Mouse (Mus musculus) heart, adult 2 months (tissue): Measurements from ENCODE around the gene Wnt5b. TPM values are rescaled to one million over a fixed set of nuclear protein-coding genes. Genes with fewer than 3 reads are reported as not detected.
A peak's percentile ranks its signal among the peaks of the same experiment; 100 is the strongest.
"Not testable (repeated sequence)": the region's sequence is repeated elsewhere in the genome, so short reads cannot be mapped to it uniquely, and the experiment has no call there.

ENCODE experiments used
- DNase-seq, 2 experiments: peaks; one replicate each; pipeline ENCODE4 v3.0.0; 2021
- H3K27ac ChIP-seq: fragments of 200-600 bp; 2 replicates; pipeline ENCODE4 v1.8.1; 2022
- H3K27me3 ChIP-seq: fragments of 200-500 bp; 2 replicates; pipeline ENCODE4 v1.6.1; 2012; ENCODE audit warnings: mild to moderate bottlenecking, low read length, inconsistent platforms, mixed read lengths; ENCODE audit not compliant: control insufficient read depth, insufficient read depth
- H3K36me3 ChIP-seq: fragments of 200-500 bp; 2 replicates; pipeline ENCODE4 v1.6.1; 2012; ENCODE audit warnings: low read length, inconsistent platforms; ENCODE audit not compliant: control insufficient read depth, insufficient read depth
- H3K4me1 ChIP-seq: fragments of 200-500 bp; 2 replicates; pipeline ENCODE4 v1.6.1; 2011; ENCODE audit warnings: low read length; ENCODE audit not compliant: control insufficient read depth, insufficient read depth
- H3K4me3 ChIP-seq: fragments of 200-600 bp; 2 replicates; pipeline ENCODE4 v1.8.1; 2022
- H3K79me2 ChIP-seq: fragments of 200-500 bp; replicated peaks from 2 replicates; pipeline ENCODE4 v1.6.1; 2012; ENCODE audit warnings: mild to moderate bottlenecking, inconsistent platforms, low read length, moderate library complexity, mixed read lengths; ENCODE audit not compliant: control insufficient read depth, insufficient read depth
- H3K9ac ChIP-seq: fragments of 200-500 bp; 2 replicates; pipeline ENCODE4 v1.6.1; 2012; ENCODE audit warnings: low read depth, mild to moderate bottlenecking, control low read depth, inconsistent platforms, low read length, mixed read lengths
- CTCF ChIP-seq: fragments of 200-600 bp; IDR thresholded peaks from 2 replicates; pipeline ENCODE4 v1.8.1; 2022; ENCODE audit warnings: antibody characterized with exemption, mild to moderate bottlenecking, moderate library complexity
- EP300 ChIP-seq: fragments of 200-500 bp; IDR thresholded peaks from 2 replicates; pipeline ENCODE4 v1.6.1; 2011; ENCODE audit warnings: low read depth, low read length, control low read depth; ENCODE audit not compliant: insufficient read depth
- POLR2A ChIP-seq: fragments of 200-500 bp; IDR thresholded peaks from 2 replicates; pipeline ENCODE4 v1.6.1; 2011; ENCODE audit warnings: mild to moderate bottlenecking, low read depth, low read length, control low read depth; ENCODE audit not compliant: insufficient read depth
- WGBS: fragments of 180-500 bp; shearing (Covaris S2); methylation state at CpG from one replicate; pipeline ENCODE4 v1.1.7; 2018; 5-methylcytosine and 5-hydroxymethylcytosine counted together
- intact Hi-C: fragments of 180-260 bp; cut with DNase I; formaldehyde crosslinking; loops from one replicate; pipeline ENCODE4 v1.15.1; 2025
- polyA plus RNA-seq: library from polyadenylated mRNA; depleted of rRNA; stranded (reverse); fragments of >200 nt; gene quantifications from 2 replicates; pipeline ENCODE4 v1.2.3, GENCODE M21; 2012
- total RNA-seq, 2 experiments: library from RNA; stranded (reverse); gene quantifications; 2 replicates each; pipeline ENCODE4 v1.2.3; 2021

Gene Wnt5b
- total and polyA plus RNA-seq, 3 experiments: 2.4 to 3.0 (median 2.9) TPM

DNA sequence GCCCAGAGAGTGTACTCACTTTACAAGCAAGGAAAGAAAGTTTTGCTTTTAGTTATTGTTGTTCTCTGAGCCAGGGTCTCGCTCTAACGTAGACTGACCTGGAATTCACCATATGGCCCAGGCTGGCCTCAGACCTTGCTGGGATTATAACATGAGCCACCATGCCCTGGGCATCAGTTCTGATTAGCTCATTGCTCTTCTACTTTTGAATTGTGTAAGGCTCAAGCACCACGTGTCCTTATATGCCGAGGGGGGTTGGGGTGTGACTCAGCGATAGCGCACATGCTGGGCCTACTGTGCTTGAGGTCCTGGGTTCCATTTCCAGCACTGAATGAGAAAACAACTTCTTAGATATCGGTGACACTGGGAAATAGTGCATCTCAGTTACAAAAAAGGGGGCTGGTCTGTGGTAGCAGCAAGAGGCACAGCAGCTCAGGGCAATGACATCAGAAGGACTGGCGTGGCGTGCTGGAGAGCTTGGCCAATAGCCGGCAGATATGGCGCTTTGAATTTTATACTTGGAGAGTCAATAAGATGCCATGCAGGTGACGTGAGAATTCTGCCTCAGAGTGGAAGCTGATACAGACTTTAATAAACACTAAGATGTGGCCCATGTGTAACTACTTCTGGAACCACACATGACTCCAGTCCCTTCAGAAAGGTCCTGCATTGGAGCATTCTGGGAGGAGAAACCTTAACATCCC lies 57.6 kb downstream of the Wnt5b start:
- intact Hi-C loops: loop anchor here (5.0 kb wide), 2 partner anchors 416 to 711 kb away; partner anchors contain the start of gene Rad52
- H3K27ac ChIP-seq: no peak overlapping the region
- H3K79me2 ChIP-seq: no peaks in the 10 kb centered on the region
- WGBS: 89% methylated on average over 12 of the region's 12 CpGs
- H3K4me3 ChIP-seq: no peak overlapping the region
- no peaks in the 10 kb centered on the region for H3K36me3 ChIP-seq
- peaks cover 7% of the 10 kb centered on the region for H3K4me1 ChIP-seq
- no peak for TF ChIP-seq CTCF
- no peak for TF ChIP-seq POLR2A
- no peak for TF ChIP-seq EP300
- no peaks in the 10 kb centered on the region for H3K27me3 ChIP-seq
- H3K9ac ChIP-seq: no peak overlapping the region
- DNase-seq: no peak

DNA sequence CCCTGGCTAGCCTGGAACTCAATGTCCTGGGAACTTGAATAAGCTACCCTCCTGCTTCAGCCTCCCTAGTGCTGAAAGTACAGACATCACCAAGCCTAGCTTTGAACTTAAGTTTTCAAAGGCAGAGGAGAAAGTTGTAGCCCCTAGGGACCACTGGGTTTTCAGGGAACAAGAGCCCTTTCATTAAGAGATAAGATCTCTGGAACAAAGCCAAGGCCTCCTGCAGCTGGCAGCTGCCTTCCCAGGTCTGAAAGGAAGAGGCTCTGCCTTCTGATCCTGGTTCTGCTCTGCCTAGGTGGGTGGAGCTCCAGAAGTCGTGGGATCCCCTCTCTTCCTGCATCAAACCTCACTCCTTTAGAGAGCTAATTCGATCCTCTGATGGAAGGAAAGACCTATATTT lies 58.7 kb downstream of the Wnt5b start:
- Histone ChIP-seq H3K79me2 (no peaks in the 10 kb centered on the region), H3K9ac (no peak overlapping the region), H3K4me3 (no peak overlapping the region), H3K4me1 (peaks cover 7% of the 10 kb centered on the region), H3K36me3 (no peaks in the 10 kb centered on the region), H3K27ac (no peak overlapping the region), H3K27me3 (no peaks in the 10 kb centered on the region)
- TF ChIP-seq POLR2A (no peak), CTCF (no peak), EP300 (no peak)
- no peak for DNase-seq
- intact Hi-C loops: loop anchor here (5.0 kb wide), 2 partner anchors 417 to 712 kb away; partner anchors contain the start of gene Rad52
- 6% methylated on average over 2 of the region's 2 CpGs for WGBS

DNA sequence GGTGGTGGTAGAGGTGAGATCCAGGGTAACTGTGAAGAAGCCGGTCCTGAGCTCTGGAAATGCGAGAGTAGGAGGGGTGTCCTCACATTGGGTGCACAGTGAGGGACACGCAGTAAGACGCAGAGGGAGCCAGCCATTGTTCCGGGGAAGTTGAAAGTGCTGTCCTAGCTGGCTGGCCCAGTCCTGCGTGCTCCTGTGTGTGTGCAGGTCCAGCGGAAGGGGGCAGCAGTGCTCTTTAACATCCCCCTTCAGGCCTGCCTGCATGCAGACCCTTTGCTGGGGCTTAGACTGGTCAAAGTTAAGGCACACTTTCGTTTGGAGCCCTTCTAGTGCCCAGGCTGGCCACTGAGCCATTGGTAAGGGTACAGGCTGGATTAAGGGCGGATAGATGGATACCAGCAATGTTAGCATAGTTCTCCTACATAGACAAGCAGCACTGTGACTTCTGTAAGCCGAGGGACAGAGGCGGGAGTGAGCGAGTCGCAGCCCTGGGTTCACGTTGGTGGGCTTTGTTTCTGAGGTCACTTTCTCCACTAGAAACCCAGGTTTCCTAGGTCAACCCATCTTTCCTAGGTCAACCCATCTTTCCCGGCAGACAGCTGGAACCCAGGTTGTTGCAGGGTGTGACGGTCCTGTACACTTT lies 61.1 kb downstream of the Wnt5b start:
- no peaks in the 10 kb centered on the region for H3K79me2 ChIP-seq
- peak; percentile 66 to 67 for DNase-seq
- peak overlapping the region; percentile 26; the same call in 1 of the 2 replicates for H3K9ac ChIP-seq
- no peaks in the 10 kb centered on the region for H3K27me3 ChIP-seq
- H3K4me1 ChIP-seq: peaks cover 6% of the 10 kb centered on the region
- intact Hi-C loops: loop anchor here (5.0 kb wide), 2 partner anchors 364 to 554 kb away; partner anchors contain the start of genes Erc1 and Wnk1
- no peak for TF ChIP-seq POLR2A
- TF ChIP-seq CTCF: peak; percentile 79
- TF ChIP-seq EP300: 0 out of 2 replicates have a peak, but pooled peaks have one; percentile 38
- no peak overlapping the region for H3K4me3 ChIP-seq
- no peak overlapping the region for H3K27ac ChIP-seq
- no peaks in the 10 kb centered on the region for H3K36me3 ChIP-seq
- 47% methylated on average over 16 of the region's 16 CpGs for WGBS

DNA sequence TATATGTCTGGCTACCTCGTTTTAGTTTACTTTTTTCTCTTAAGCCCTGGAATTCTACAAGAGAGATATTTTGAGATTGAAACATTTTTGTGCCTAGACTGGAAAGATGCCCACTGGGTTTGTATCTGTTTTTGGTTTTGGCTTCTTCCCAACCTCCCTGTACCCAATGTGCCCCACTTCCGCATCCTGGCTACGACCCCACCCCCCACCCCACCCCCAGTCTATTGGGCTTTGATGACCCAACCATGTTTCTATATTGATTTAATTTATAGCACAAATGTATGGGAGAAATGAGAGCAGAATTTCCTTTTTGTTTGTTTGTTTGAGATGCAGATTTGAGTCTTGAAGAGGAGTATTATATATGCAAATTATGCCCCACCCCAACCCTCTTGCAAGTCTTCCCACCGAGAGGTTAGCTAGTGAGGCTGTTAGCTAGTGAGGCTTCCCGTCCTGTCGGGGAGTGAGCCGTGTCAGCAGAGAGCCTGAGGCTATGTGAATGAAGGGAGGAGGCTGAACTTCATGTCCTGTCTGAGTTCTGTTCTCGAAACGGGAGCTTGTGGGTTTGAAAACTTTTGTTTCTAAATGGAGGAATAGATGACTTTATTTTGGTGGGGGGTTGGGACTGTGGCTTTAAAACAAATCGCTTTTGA lies 62.3 kb downstream of the Wnt5b start:
- H3K9ac ChIP-seq: not testable (repeated sequence)

DNA sequence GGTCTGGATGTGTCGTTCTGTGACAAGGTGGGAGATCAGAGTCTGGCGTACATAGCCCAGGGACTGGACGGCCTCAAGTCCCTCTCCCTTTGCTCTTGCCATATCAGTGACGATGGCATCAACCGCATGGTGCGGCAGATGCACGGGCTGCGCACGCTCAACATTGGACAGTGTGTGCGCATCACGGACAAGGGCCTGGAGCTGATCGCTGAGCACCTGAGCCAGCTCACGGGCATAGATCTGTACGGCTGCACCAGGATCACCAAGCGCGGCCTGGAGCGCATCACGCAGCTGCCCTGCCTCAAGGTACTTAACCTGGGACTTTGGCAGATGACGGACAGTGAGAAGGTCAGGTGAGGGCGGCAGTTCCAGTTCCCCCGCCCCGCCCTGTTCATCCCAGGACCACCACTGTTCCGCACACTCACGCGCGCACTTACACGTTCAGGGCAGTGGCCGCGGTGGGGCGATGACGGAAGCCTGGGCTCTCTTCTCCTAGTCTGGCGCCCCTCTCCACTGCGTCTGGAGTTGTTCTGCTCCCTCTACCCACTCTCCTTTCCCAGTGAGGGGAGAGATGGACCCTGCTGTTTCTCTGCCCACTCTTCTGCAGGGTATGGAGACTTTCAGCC lies 63.3 kb downstream of the Wnt5b start:
- 7% methylated on average over 33 of the region's 33 CpGs for WGBS
- intact Hi-C loops: loop anchor here (5.0 kb wide), 2 partner anchors 366 to 556 kb away; partner anchors contain the start of genes Erc1 and Wnk1
- peaks cover 6% of the 10 kb centered on the region for H3K4me1 ChIP-seq

More for the DNA sequence above, 62.3 kb downstream of the Wnt5b start:
- H3K36me3 ChIP-seq, H3K27me3 ChIP-seq, H3K27ac ChIP-seq, DNase-seq, H3K79me2 ChIP-seq, H3K4me1 ChIP-seq, H3K4me3 ChIP-seq: not testable (repeated sequence)
- intact Hi-C loops: loop anchor here (5.0 kb wide), 2 partner anchors 365 to 555 kb away; partner anchors contain the start of genes Erc1 and Wnk1
- 12% methylated on average over 10 of the region's 10 CpGs for WGBS

More for the DNA sequence above, 63.3 kb downstream of the Wnt5b start:
- H3K27ac ChIP-seq: peak overlapping the region; percentile 86
- no peaks in the 10 kb centered on the region for H3K27me3 ChIP-seq
- DNase-seq: peak; percentile 36 to 52
- H3K36me3 ChIP-seq: no peaks in the 10 kb centered on the region
- peak overlapping the region; percentile 83 for H3K4me3 ChIP-seq
- TF ChIP-seq POLR2A: no peak
- TF ChIP-seq EP300: no peak
- no peak for TF ChIP-seq CTCF
- H3K9ac ChIP-seq: peak overlapping the region; percentile 91
- no peaks in the 10 kb centered on the region for H3K79me2 ChIP-seq
